Mouse (Mus musculus): Measurements from ENCODE around the gene Ddah2. TPM values are rescaled to one million over a fixed set of nuclear protein-coding genes. Genes with fewer than 3 reads are reported as not detected.

The Ddah2 gene
- 375 and 376 TPM in 2 replicates for polyA plus RNA-seq (2015; fragmentation: Nextera tagmentation; extraction: Ambion mirVana)

GRCm38 (mm10) chr17:35058911-35059892, at the start of gene Ddah2:
Gene Ddah2, plus strand, starts transcription at chr17:35059035.
- peak within 1 kb of the TSS; percentile 84 for H3K4me2 ChIP-seq (replicated peaks; ENCODE audit: low read depth, low read length)
- H3K4me1 ChIP-seq (ENCODE audit: insufficient read depth, low read length): peaks cover 33% of the 10 kb centered on the region
- peak within 1 kb of the TSS; percentile 95 for H3K9ac ChIP-seq (replicated peaks; ENCODE audit: low read length)
- WGBS: under 1% methylated on average over 57 of the region's 57 CpGs
- H3K27ac ChIP-seq (ENCODE audit: low read length): peak within 1 kb of the TSS; percentile 96
- peaks cover 64% of the 10 kb centered on the region for H3K36me3 ChIP-seq (ENCODE audit: insufficient read depth, low read length)
- H3K4me3 ChIP-seq (ENCODE audit: low read length): peak within 1 kb of the TSS; percentile 93
- H3K27me3 ChIP-seq (ENCODE audit: insufficient read depth, low read length): no peaks in the 10 kb centered on the region
- peak; percentile 95 for ATAC-seq (ENCODE audit: low FRiP score, low TSS enrichment)
- H3K9me3 ChIP-seq (ENCODE audit: low read length): no peaks in the 10 kb centered on the region

- no peak overlapping the region for H3K9ac ChIP-seq (replicated peaks; ENCODE audit: low read length)
Observed at GRCm38 (mm10) chr17:35009586-35009985, 49.2 kb upstream of the Ddah2 start.

DNA sequence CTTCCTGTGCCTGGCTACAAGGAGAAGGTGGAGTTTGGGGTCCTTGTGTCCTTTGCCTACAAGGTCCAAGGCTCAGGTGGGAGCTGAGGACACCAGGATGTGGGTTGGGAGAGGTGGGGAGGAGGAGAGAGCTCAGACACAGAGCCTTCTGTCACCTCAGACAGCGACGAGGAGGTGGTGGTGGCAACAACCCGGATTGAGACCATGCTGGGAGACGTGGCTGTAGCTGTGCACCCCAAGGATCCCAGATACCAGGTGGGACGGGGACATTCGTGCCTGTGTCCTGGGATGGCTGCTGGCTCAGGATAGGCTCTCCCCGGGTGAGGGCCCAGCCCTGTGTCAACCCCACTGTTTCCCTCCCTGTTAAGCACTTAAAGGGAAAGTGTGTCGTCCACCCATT, 47.4 kb upstream of the Ddah2 start:
- Histone ChIP-seq H3K9me3 (ENCODE audit: low read length) (no peaks in the 10 kb centered on the region), H3K36me3 (ENCODE audit: insufficient read depth, low read length) (peaks cover 92% of the 10 kb centered on the region), H3K27ac (ENCODE audit: low read length) (no peak overlapping the region), H3K9ac (replicated peaks; ENCODE audit: low read length) (no peak overlapping the region), H3K27me3 (ENCODE audit: insufficient read depth, low read length) (no peaks in the 10 kb centered on the region), H3K4me3 (ENCODE audit: low read length) (no peak overlapping the region), H3K4me2 (replicated peaks; ENCODE audit: low read depth, low read length) (no peak overlapping the region), H3K4me1 (ENCODE audit: insufficient read depth, low read length) (no peaks in the 10 kb centered on the region)
- no peak for ATAC-seq (ENCODE audit: low FRiP score, low TSS enrichment)
- 96% methylated on average over 8 of the region's 8 CpGs for WGBS

More at GRCm38 (mm10) chr17:35009586-35009985, 49.2 kb upstream of the Ddah2 start:
- H3K9me3 ChIP-seq (ENCODE audit: low read length): no peaks in the 10 kb centered on the region
- ATAC-seq (ENCODE audit: low FRiP score, low TSS enrichment): no peak
- 75% methylated on average over 7 of the region's 7 CpGs for WGBS
- H3K27me3 ChIP-seq (ENCODE audit: insufficient read depth, low read length): no peaks in the 10 kb centered on the region
- H3K4me3 ChIP-seq (ENCODE audit: low read length): no peak overlapping the region
- H3K4me2 ChIP-seq (replicated peaks; ENCODE audit: low read depth, low read length): no peak overlapping the region
- peaks cover 89% of the 10 kb centered on the region for H3K36me3 ChIP-seq (ENCODE audit: insufficient read depth, low read length)
- no peaks in the 10 kb centered on the region for H3K4me1 ChIP-seq (ENCODE audit: insufficient read depth, low read length)
- no peak overlapping the region for H3K27ac ChIP-seq (ENCODE audit: low read length)

DNA sequence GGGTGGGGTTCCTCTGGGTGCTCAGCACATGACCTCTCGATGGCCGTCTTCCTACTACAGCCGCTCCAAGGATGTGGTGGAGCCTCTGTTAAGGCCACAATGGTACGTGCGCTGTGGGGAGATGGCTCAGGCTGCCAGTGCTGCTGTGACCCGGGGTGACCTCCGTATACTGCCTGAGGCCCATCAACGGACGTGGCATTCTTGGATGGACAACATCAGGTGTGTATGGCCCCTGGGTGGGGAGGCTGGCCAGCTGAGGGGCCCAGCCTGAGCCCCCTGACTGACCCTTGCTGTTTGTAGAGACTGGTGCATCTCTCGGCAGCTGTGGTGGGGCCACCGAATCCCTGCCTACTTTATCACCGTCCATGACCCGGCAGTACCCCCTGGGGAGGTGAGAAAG, 46.4 kb upstream of the Ddah2 start:
- WGBS: 78% methylated on average over 13 of the region's 13 CpGs
- Histone ChIP-seq H3K27me3 (ENCODE audit: insufficient read depth, low read length) (no peaks in the 10 kb centered on the region), H3K4me3 (ENCODE audit: low read length) (no peak overlapping the region), H3K9me3 (ENCODE audit: low read length) (no peaks in the 10 kb centered on the region), H3K9ac (replicated peaks; ENCODE audit: low read length) (no peak overlapping the region), H3K4me1 (ENCODE audit: insufficient read depth, low read length) (no peaks in the 10 kb centered on the region), H3K27ac (ENCODE audit: low read length) (no peak overlapping the region), H3K4me2 (replicated peaks; ENCODE audit: low read depth, low read length) (no peak overlapping the region), H3K36me3 (ENCODE audit: insufficient read depth, low read length) (peaks cover 85% of the 10 kb centered on the region)
- no peak for ATAC-seq (ENCODE audit: low FRiP score, low TSS enrichment)

DNA sequence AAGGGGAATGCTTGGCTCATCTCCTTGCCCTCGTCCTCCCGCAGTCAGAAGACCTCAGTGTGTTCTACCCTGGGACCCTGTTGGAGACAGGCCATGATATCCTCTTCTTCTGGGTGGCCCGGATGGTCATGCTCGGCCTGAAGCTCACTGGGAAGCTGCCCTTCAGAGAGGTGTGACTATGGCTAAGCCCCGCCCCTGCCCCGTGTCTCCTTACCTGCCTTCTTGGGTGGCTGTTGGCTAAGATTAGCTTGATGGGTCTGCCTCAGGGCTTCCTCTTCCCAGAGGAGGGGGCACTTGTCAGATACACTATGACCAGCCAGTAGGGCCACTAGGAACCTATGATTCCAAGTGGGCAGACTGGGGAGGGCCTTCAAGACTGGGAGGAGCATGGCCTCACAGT, 45.6 kb upstream of the Ddah2 start:
- H3K4me3 ChIP-seq (ENCODE audit: low read length): no peak overlapping the region
- no peaks in the 10 kb centered on the region for H3K4me1 ChIP-seq (ENCODE audit: insufficient read depth, low read length)
- no peaks in the 10 kb centered on the region for H3K9me3 ChIP-seq (ENCODE audit: low read length)
- ATAC-seq (ENCODE audit: low FRiP score, low TSS enrichment): no peak
- H3K27me3 ChIP-seq (ENCODE audit: insufficient read depth, low read length): no peaks in the 10 kb centered on the region
- no peak overlapping the region for H3K9ac ChIP-seq (replicated peaks; ENCODE audit: low read length)
- H3K36me3 ChIP-seq (ENCODE audit: insufficient read depth, low read length): peaks cover 77% of the 10 kb centered on the region
- no peak overlapping the region for H3K4me2 ChIP-seq (replicated peaks; ENCODE audit: low read depth, low read length)
- 82% methylated on average over 6 of the region's 6 CpGs for WGBS
- H3K27ac ChIP-seq (ENCODE audit: low read length): no peak overlapping the region

DNA sequence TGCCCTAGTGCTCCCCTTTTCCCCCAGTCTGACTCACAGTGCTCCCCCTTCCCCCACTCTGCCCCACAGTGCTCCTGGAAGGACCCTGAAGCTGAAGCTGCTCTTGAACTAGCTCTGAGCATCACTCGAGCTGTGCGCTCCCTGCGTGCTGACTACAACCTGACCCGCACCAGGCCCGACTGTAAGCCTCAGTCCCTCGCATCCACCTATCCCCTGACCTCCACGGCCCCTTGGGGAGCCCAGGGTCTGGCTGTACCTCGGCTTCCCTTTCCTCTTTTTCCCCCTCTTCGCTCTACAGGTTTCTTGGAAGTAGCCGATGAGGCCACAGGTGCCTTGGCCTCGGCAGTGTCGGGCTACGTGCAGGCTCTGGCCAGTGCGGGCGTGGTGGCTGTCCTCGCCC, 43.5 kb upstream of the Ddah2 start:
- Histone ChIP-seq H3K4me2 (replicated peaks; ENCODE audit: low read depth, low read length) (no peak overlapping the region), H3K9me3 (ENCODE audit: low read length) (no peaks in the 10 kb centered on the region), H3K4me1 (ENCODE audit: insufficient read depth, low read length) (no peaks in the 10 kb centered on the region), H3K9ac (replicated peaks; ENCODE audit: low read length) (no peak overlapping the region), H3K36me3 (ENCODE audit: insufficient read depth, low read length) (peaks cover 60% of the 10 kb centered on the region), H3K27ac (ENCODE audit: low read length) (no peak overlapping the region), H3K4me3 (ENCODE audit: low read length) (no peak overlapping the region), H3K27me3 (ENCODE audit: insufficient read depth, low read length) (no peaks in the 10 kb centered on the region)
- 90% methylated on average over 16 of the region's 16 CpGs for WGBS
- ATAC-seq (ENCODE audit: low FRiP score, low TSS enrichment): no peak

DNA sequence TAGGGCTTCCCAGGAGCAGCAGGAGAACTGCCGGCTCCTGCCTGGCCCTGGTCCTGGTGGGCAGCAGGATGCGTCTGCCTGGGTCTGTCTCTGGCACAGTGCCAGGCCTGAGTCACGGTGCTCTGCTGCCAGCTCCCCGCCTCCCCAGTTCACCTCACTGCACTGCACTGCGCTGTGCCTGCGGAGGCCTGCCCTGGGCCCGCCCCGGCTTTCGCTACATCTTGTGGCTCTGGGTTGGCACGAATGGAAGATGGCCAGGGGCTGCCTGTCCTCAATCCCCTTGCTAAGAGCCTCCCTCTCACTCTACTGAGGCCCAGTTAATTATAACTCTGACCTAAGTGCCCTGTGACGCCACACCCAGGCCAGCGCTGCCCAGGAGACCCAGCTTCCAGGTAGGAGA, 42.5 kb upstream of the Ddah2 start, which contains the start of gene Vwa7:
Gene Vwa7 (plus strand): TSS at position 204 of the 400 bp plus-strand sequence.
- Histone ChIP-seq H3K27ac (ENCODE audit: low read length) (no peak within 1 kb of the TSS), H3K4me2 (replicated peaks; ENCODE audit: low read depth, low read length) (no peak within 1 kb of the TSS), H3K27me3 (ENCODE audit: insufficient read depth, low read length) (no peaks in the 10 kb centered on the region), H3K4me1 (ENCODE audit: insufficient read depth, low read length) (peaks cover 2% of the 10 kb centered on the region), H3K9me3 (ENCODE audit: low read length) (no peaks in the 10 kb centered on the region), H3K4me3 (ENCODE audit: low read length) (no peak within 1 kb of the TSS), H3K9ac (replicated peaks; ENCODE audit: low read length) (no peak within 1 kb of the TSS; the same call in 1 of the 2 replicates), H3K36me3 (ENCODE audit: insufficient read depth, low read length) (peaks cover 49% of the 10 kb centered on the region)
- 64% methylated on average over 12 of the region's 12 CpGs for WGBS
- peak; percentile 39 for ATAC-seq (ENCODE audit: low FRiP score, low TSS enrichment)

DNA sequence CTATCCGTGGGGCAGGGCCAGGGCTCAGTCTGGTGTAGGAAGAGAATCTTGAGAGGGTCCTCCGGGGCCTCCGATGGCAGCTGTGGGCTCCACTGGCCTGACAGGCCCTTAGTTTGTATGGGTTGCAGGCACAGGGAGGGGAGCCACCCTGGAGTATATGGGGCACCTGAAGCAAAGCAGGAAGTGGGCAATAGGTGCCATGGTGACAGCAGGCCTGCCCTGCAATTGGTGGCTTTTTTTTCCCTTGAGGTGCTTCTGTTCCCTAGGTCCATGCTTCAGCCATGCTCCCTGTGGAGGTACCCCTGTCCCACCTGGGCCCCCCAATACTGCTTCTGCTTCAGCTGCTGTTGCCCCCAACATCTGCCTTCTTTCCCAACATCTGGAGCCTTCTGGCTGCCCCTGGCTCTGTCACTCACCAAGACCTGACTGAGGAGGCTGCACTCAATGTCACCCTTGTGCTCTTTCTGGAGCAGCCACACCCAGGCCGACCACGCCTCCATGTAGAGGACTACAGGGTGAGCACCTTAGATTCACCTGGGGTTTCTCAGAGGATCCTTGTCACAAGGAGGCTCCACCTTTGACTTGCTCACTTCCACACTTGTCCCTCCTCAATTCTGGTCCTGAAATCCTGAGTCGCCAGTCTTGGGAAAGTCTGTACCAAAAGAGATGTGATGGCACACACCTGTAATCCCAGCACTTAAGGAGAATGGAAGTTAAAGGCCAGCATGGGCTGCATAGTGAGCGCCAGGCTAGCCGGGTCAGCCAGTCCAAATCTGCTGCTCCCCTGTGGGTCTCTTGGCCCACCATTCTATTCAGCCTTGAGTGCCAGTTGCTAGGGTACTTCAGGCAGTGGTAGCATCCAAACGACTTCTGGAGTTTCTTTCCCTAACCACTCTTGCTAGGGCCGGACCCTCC, 41.8 kb upstream of the Ddah2 start:
- WGBS: 80% methylated on average over 10 of the region's 10 CpGs
- Histone ChIP-seq H3K27ac (ENCODE audit: low read length) (no peak overlapping the region), H3K27me3 (ENCODE audit: insufficient read depth, low read length) (no peaks in the 10 kb centered on the region), H3K4me1 (ENCODE audit: insufficient read depth, low read length) (peaks cover 5% of the 10 kb centered on the region), H3K9ac (replicated peaks; ENCODE audit: low read length) (no peak overlapping the region; the same call in 1 of the 2 replicates), H3K4me2 (replicated peaks; ENCODE audit: low read depth, low read length) (no peak overlapping the region), H3K9me3 (ENCODE audit: low read length) (no peaks in the 10 kb centered on the region), H3K36me3 (ENCODE audit: insufficient read depth, low read length) (peaks cover 43% of the 10 kb centered on the region), H3K4me3 (ENCODE audit: low read length) (no peak overlapping the region)
- no peak for ATAC-seq (ENCODE audit: low FRiP score, low TSS enrichment)

DNA sequence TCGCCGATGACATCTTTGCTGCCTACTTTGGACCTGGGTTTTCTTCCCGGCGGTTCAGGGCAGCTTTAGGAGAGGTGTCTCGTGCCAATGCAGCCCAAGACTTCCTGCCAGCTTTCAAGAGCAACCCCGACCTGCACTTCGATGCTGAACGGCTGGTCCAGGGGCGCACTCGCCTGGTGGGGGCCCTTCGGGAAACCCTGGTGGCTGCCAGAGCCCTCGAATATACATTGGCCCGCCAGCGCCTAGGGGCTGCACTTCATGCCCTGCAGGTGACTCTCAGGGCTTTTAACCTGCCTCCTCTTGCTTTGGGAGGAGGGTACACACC, 41.2 kb upstream of the Ddah2 start:
- WGBS: 71% methylated on average over 14 of the region's 14 CpGs
- no peak for ATAC-seq (ENCODE audit: low FRiP score, low TSS enrichment)
- no peak overlapping the region for H3K4me2 ChIP-seq (replicated peaks; ENCODE audit: low read depth, low read length)

More for the DNA sequence above, 41.2 kb upstream of the Ddah2 start:
- Histone ChIP-seq H3K27ac (ENCODE audit: low read length) (no peak overlapping the region), H3K9me3 (ENCODE audit: low read length) (no peaks in the 10 kb centered on the region), H3K36me3 (ENCODE audit: insufficient read depth, low read length) (peaks cover 36% of the 10 kb centered on the region), H3K27me3 (ENCODE audit: insufficient read depth, low read length) (no peaks in the 10 kb centered on the region), H3K4me3 (ENCODE audit: low read length) (no peak overlapping the region), H3K4me1 (ENCODE audit: insufficient read depth, low read length) (peaks cover 5% of the 10 kb centered on the region), H3K9ac (replicated peaks; ENCODE audit: low read length) (no peak overlapping the region)
